Mouse (Mus musculus) layer of hippocampus, adult 11-12 months (tissue): ENCODE measurements around the gene Ugt1a10.

Experiments used
- DNase-seq: peaks from one replicate; pipeline ENCODE4 v3.0.0; 2022; ENCODE audit warnings: low spot score

Ugt1a10 gene

DNA sequence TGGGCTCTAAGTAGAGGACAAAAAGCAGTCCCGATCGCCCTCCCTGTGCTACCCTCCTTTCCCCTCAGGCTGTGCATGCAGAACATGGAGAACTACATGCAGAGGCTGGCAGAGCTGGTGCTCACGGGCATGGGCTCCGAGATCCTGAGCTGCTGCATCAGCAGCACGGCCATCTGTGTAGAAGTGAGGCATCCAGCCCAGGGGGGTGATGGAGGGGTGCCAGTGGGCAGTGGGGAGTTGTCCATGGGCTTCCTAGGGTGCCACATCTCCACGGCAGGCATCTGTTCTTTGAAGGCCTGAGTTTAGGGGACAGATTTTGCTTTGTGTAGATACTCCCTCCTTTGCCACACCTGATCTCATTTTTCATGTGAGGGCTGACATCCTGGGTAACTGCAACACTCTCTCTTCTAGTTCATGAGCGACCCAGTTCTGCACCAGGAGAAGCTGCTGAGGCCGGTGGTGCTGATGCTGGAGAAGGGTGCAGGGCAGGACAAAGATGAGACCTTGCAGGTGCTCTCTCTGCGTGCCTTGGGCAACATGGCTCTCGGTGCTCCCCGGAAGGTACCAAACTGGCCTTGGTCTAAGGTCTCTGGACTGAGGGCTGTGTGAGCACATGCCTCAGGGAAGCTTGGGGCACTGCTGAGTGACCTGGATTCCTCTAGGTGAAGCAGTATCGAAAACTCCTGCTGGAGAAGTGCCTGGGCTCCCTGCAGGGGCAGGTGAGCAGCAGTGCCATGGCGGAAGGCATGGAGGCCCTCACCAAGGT is 201.0 kb downstream of the Ugt1a10 start:
- DNase-seq: no peak

DNA sequence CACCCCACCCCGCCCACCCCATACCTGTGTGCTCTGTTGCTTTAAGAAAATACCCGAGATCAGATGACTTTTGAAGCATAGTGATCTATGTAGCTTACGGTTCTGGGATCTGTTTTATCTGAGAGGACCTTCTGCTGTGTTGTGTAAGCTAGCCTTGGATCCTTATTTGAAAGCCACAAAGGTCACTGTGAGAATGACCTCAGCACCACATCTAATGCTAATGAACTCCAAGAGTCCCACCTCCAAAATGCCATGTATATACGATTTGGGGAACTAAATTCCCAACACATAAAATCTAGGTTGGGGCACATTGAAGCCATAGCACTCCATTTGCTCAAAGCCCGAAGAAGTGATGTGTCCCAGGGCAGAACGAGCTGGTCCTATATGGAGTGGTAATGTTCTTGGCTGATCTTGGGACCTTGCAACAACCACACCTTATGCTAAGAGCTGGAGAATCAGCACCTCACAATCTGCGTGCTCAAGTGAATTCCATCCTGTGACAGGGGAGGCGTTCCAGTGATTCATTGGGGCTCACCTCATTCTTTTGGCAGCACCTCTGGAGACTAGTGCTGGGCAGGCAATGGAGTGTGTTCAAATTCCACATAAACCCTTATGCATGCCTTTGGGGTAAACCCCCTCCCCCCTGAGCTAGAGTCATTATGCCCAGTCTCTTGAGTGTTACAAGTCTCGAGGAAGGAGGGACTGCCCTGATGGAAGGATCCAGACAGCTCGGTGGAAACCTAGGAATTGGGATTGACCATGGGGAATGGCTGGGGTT is 201.9 kb downstream of the Ugt1a10 start:
- no peak for DNase-seq

DNA sequence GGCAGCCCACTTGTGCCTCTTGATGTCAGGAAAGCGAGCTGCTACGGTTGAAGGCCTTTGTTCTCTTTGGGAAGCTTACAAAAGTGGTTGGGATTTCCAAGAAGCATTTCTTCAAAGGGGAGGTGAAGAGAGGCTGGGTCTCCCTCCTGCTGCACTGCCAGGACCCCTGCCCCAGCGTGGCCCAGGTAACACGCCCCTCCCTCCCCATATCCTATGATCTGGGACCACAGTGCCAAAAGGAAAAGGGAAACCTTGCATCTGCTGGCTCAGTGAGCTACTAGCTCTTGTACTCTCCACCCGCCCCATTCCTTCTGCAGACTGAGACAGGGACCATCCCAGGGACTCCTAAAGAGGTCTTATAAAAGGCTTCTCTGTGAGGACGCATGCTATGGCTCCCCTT is 202.5 kb downstream of the Ugt1a10 start:
- DNase-seq: no peak

- no peak for DNase-seq
Observed at GRCm38 (mm10) chr1:88258361-88258760, 203.2 kb downstream of the Ugt1a10 start.

- no peak for DNase-seq
Observed at GRCm38 (mm10) chr1:88258881-88259642, 203.9 kb downstream of the Ugt1a10 start.

- DNase-seq: no peak
Observed at GRCm38 (mm10) chr1:88259643-88260024, 204.4 kb downstream of the Ugt1a10 start.

DNA sequence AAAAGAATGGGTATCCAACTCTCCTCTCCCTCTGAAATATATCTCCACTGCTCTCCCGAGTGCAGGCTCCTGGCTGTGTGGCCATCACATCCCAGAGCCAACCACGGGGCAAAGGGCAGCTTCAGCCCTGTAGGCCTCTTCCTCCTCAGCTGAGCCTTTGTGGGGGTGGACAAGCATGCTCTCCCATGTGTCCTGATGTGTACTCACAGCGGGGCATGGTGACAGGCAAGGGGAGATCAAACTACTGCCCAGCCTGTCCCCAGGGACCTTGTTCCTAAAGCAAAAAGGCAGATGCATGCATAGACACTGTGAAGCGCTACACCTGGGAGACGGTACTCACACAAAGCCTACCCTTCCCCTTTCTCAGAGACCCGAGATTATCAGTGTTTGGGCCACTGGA is 204.9 kb downstream of the Ugt1a10 start:
- DNase-seq: no peak

DNA sequence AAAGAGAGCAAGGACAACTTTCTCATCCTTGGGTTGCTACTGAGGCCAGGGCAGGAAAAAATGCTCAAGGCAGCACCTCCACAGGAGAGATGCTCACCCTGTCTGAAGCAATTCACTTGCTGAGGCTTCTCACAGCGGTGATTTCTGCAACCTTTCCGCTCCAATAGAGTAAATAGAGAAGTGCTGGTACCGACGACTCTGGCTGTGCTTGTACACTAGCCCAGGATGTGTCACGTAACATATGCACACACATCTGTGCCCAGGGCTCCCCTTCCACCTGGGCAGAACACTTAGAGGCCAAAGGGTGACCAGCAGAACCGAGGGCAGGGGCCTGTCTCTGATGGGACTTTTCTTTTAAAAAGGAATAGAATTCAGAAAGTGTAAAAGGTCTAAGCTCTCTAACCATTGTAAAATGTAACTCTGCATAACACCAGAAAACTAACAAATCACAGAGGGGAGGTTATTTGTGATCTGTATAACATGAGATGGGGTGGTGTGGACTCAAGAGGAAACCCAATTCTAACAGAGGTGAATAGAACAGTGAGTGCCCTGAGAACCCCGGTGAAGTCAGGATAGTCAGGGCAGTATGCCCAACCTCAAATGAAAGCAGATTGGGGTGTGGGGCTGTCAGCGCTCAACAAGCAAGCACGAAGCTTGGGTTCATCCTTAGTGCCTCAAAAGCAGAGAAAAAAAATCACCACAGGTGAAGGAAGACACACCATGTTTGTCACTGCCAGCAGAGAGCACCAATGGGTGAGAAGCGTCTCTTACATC is 205.6 kb downstream of the Ugt1a10 start:
- no peak for DNase-seq

GRCm38 (mm10) chr1:88261706-88262105 is 206.5 kb downstream of the Ugt1a10 start:
- no peak for DNase-seq

GRCm38 (mm10) chr1:88262255-88262654 is 207.1 kb downstream of the Ugt1a10 start:
- no peak for DNase-seq

GRCm38 (mm10) chr1:88262961-88263360 is 207.8 kb downstream of the Ugt1a10 start:
- DNase-seq: no peak

DNA sequence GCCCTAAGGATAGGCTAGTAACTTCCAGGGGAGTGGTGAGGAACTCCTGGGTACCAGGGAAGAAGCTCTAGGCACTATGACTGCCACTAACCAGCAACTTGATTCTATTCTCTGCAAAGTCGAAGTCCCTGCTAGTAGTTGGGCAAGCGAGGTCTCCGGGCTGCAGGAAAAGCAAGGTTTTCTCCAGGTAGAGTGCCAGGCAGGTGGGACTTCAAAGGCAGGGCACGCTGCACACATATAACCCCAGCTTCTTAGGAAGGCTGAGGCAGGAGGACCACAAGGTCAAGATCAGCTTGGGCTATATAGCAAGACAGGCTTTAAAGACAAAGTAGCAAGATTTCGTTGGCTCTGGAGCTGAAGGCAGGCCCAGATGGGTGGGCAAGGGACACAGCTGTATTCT is 208.6 kb downstream of the Ugt1a10 start:
- DNase-seq: no peak

GRCm38 (mm10) chr1:88264237-88264868 is 209.2 kb downstream of the Ugt1a10 start:
- DNase-seq: no peak

GRCm38 (mm10) chr1:88264869-88265240 is 209.7 kb downstream of the Ugt1a10 start:
- no peak for DNase-seq

DNA sequence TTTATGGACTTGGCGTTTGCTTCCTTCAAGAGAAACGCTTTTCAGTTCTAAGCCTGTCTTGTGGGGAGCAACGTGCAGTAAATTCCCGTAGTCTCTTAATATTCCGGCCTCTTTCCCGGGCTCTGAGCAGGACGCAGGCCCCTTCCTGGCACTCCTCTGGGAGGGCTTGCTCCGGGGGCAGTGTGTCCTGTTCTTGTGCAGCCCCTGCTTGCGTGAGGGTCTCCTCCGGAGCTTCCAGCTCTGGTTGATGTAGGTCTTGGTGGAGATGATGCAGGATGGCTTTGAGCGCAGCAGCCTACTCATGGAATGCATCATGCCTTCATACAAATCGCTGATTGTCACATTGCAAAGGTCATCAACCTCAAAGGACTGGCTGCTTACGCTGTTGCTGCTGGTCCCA is 210.9 kb downstream of the Ugt1a10 start:
- DNase-seq: no peak

- DNase-seq: no peak
Observed at GRCm38 (mm10) chr1:88267489-88267888, 212.3 kb downstream of the Ugt1a10 start.

- no peak for DNase-seq
Observed at GRCm38 (mm10) chr1:88268070-88268469, 212.9 kb downstream of the Ugt1a10 start.
